Mouse (Mus musculus) left cerebral cortex, adult 2 months (tissue): ENCODE data around the gene Amigo3. TPM values are rescaled to one million over a fixed set of nuclear protein-coding genes. Genes with fewer than 3 reads are reported as not detected.

ENCODE experiments used
- DNase-seq, 2 experiments: peaks; one replicate each; pipeline ENCODE4 v3.0.0; 2021 to 2022; ENCODE audit warnings: low spot score in 2 of 2, mixed read lengths in 1 of 2; ENCODE audit errors: extremely low spot score in 1 of 2
- H3K27ac ChIP-seq: fragments of 200-600 bp; 2 replicates; pipeline ENCODE4 v1.8.1; 2022
- H3K4me3 ChIP-seq: fragments of 200-600 bp; 2 replicates; pipeline ENCODE4 v1.8.1; 2022
- CTCF ChIP-seq: fragments of 200-600 bp; IDR thresholded peaks from 2 replicates; pipeline ENCODE4 v1.8.1; 2022; ENCODE audit warnings: antibody characterized with exemption, mild to moderate bottlenecking, moderate library complexity
- intact Hi-C: fragments of 180-260 bp; cut with DNase I; formaldehyde crosslinking; loops from one replicate; pipeline ENCODE4 v1.15.1; 2025
- total RNA-seq, 2 experiments: library from RNA; stranded (reverse); gene quantifications; 2 replicates each; pipeline ENCODE4 v1.2.3; 2021

Gene Amigo3
- total RNA-seq, 2 experiments from 2014 or later: 1.9 to 2.1 TPM

GRCm38 (mm10) chr9:108069529-108069928 lies 16.6 kb downstream of the Amigo3 start:
- H3K27ac ChIP-seq: no peak overlapping the region
- intact Hi-C loops: loop anchor here (5.0 kb wide), 1 partner anchor 107 kb away; no protein-coding TSS in a partner anchor
- no peak overlapping the region for H3K4me3 ChIP-seq
- no peak for TF ChIP-seq CTCF
- DNase-seq: no peak

- TF ChIP-seq CTCF: no peak
- no peak overlapping the region for H3K27ac ChIP-seq
- DNase-seq: no peak
- intact Hi-C loops: no loop called here
- no peak overlapping the region for H3K4me3 ChIP-seq
Measured at GRCm38 (mm10) chr9:108071801-108072200, 18.8 kb downstream of the Amigo3 start.

- TF ChIP-seq CTCF: no peak
- Histone ChIP-seq H3K4me3 (no peak overlapping the region), H3K27ac (no peak overlapping the region)
- intact Hi-C loops: no loop called here
- DNase-seq: no peak
Measured at GRCm38 (mm10) chr9:108072481-108072924, 19.5 kb downstream of the Amigo3 start.

- DNase-seq: no peak
- no peak for TF ChIP-seq CTCF
- H3K4me3 ChIP-seq: no peak overlapping the region
- H3K27ac ChIP-seq: no peak overlapping the region
- intact Hi-C loops: no loop called here
Measured at GRCm38 (mm10) chr9:108073141-108073930, 20.4 kb downstream of the Amigo3 start.

- TF ChIP-seq CTCF: no peak
- Histone ChIP-seq H3K27ac (peak within 1 kb of the TSS; percentile 96), H3K4me3 (peak within 1 kb of the TSS; percentile 70)
- DNase-seq: no peak
- intact Hi-C loops: no loop called here
Measured at GRCm38 (mm10) chr9:108080168-108080567, 27.2 kb downstream of the Amigo3 start, which contains the start of gene Mst1. TSS of gene Mst1 (plus strand) at chr9:108080436.

GRCm38 (mm10) chr9:108082549-108082948 lies 29.6 kb downstream of the Amigo3 start:
- DNase-seq: no peak
- no peak overlapping the region for H3K27ac ChIP-seq
- no peak for TF ChIP-seq CTCF
- no peak overlapping the region for H3K4me3 ChIP-seq
- intact Hi-C loops: no loop called here

- Histone ChIP-seq H3K27ac (no peak within 1 kb of the TSS), H3K4me3 (no peak within 1 kb of the TSS)
- intact Hi-C loops: no loop called here
- DNase-seq: no peak
- no peak for TF ChIP-seq CTCF
Measured at GRCm38 (mm10) chr9:108082988-108083431, 30.1 kb downstream of the Amigo3 start, which contains the start of gene Rnf123. TSS of gene Rnf123 (minus strand) at chr9:108083346.

- intact Hi-C loops: no loop called here
- no peak for DNase-seq
- no peak overlapping the region for H3K27ac ChIP-seq
- H3K4me3 ChIP-seq: no peak overlapping the region
- no peak for TF ChIP-seq CTCF
Measured at GRCm38 (mm10) chr9:108083561-108083960, 30.6 kb downstream of the Amigo3 start.

- intact Hi-C loops: no loop called here
- no peak for DNase-seq
- H3K4me3 ChIP-seq: no peak overlapping the region
- no peak overlapping the region for H3K27ac ChIP-seq
- no peak for TF ChIP-seq CTCF
Measured at GRCm38 (mm10) chr9:108085261-108085660, 32.3 kb downstream of the Amigo3 start.

- TF ChIP-seq CTCF: no peak
- Histone ChIP-seq H3K4me3 (no peak overlapping the region), H3K27ac (no peak overlapping the region)
- intact Hi-C loops: no loop called here
- no peak for DNase-seq
Measured at GRCm38 (mm10) chr9:108090611-108091120, 37.7 kb downstream of the Amigo3 start.

- no peak for TF ChIP-seq CTCF
- intact Hi-C loops: no loop called here
- DNase-seq: no peak
- Histone ChIP-seq H3K27ac (peak overlapping the region; percentile 74; the same call in 1 of the 2 replicates), H3K4me3 (peak overlapping the region; percentile 53)
Measured at GRCm38 (mm10) chr9:108093586-108093985, 40.6 kb downstream of the Amigo3 start.

- intact Hi-C loops: no loop called here
- Histone ChIP-seq H3K27ac (peak within 1 kb of the TSS; percentile 74), H3K4me3 (peak within 1 kb of the TSS; percentile 53)
- DNase-seq: peak; percentile 83 to 87
- peak; percentile 13 for TF ChIP-seq CTCF
Measured at GRCm38 (mm10) chr9:108094184-108094941, 41.4 kb downstream of the Amigo3 start, which contains the start of gene Apeh. TSS of gene Apeh (minus strand) at chr9:108094606.
